Mouse (Mus musculus) liver, embryonic 14.5 days (tissue): ENCODE measurements around the gene Fhl2. TPM values are rescaled to one million over a fixed set of nuclear protein-coding genes. Genes with fewer than 3 reads are reported as not detected.

Experiments
- ATAC-seq: fragments of 200-750 bp; cut with Nextera tagmentation; 2 replicates; pipeline ENCODE4 v1.8.0; 2017; ENCODE audit warnings: moderate number of reproducible peaks, mild to moderate bottlenecking, moderate library complexity; ENCODE audit not compliant: insufficient read depth
- DNase-seq, 3 experiments: peaks; one replicate each; pipeline ENCODE4 v3.0.0-alpha.2; 2012 to 2013; ENCODE audit warnings: low read depth in 3 of 3, low spot score in 3 of 3
- H3K27ac ChIP-seq: fragments of 300-500 bp; sonication (generic); 2 replicates; pipeline ENCODE4 v1.5.1; 2014; ENCODE audit warnings: moderate library complexity, mild to moderate bottlenecking, control low read depth, inconsistent platforms
- H3K27me3 ChIP-seq: fragments of 300-500 bp; sonication (generic); 2 replicates; pipeline ENCODE4 v1.6.1; 2014; ENCODE audit warnings: mild to moderate bottlenecking, low read length, moderate library complexity; ENCODE audit not compliant: control insufficient read depth, insufficient read depth
- H3K36me3 ChIP-seq: fragments of 300-500 bp; sonication (generic); replicated peaks from 2 replicates; pipeline ENCODE4 v1.6.1; 2014; ENCODE audit warnings: low read depth; ENCODE audit not compliant: control insufficient read depth, insufficient read depth
- H3K4me1 ChIP-seq, 2 experiments: fragments of 200-500 bp in 1 of 2; fragments of 300-500 bp in 1 of 2; sonication (generic) in 1 of 2; replicated peaks; 2 replicates each; pipeline ENCODE4 v1.6.1; 2012 to 2014; ENCODE audit warnings: antibody characterized with exemption in 1 of 2, inconsistent platforms in 1 of 2, low read length in 1 of 2; ENCODE audit not compliant: control insufficient read depth in 2 of 2, insufficient read depth in 2 of 2
- H3K4me2 ChIP-seq: fragments of 300-500 bp; sonication (generic); 2 replicates; pipeline ENCODE4 v1.6.1; 2014; ENCODE audit warnings: low read depth, mild to moderate bottlenecking, control low read depth, moderate library complexity
- H3K4me3 ChIP-seq, 2 experiments: fragments of 200-500 bp in 1 of 2; fragments of 300-500 bp in 1 of 2; sonication (generic) in 1 of 2; 2 replicates each; pipeline ENCODE4 v1.5.1; 2012 to 2014; ENCODE audit warnings: low read depth in 2 of 2, low read length in 2 of 2, mild to moderate bottlenecking in 2 of 2, control low read depth in 1 of 2, inconsistent platforms in 1 of 2, moderate library complexity in 1 of 2; ENCODE audit not compliant: insufficient read depth in 1 of 2
- H3K9ac ChIP-seq: fragments of 300-500 bp; sonication (generic); replicated peaks from 2 replicates; pipeline ENCODE4 v1.6.1; 2014; ENCODE audit warnings: mild to moderate bottlenecking, control low read depth, moderate library complexity
- H3K9me3 ChIP-seq: fragments of 300-500 bp; sonication (generic); 2 replicates; pipeline ENCODE4 v1.6.1; 2016; ENCODE audit warnings: low read length, mixed read lengths; ENCODE audit not compliant: control insufficient read depth
- CTCF ChIP-seq: IDR thresholded peaks from 2 replicates; pipeline ENCODE4 v1.5.1; 2016; ENCODE audit warnings: antibody characterized with exemption, low read depth, control low read depth
- EP300 ChIP-seq: IDR thresholded peaks from 2 replicates; pipeline ENCODE4 v1.6.1; 2016; ENCODE audit warnings: antibody characterized with exemption, low read depth
- WGBS: fragments of 180-500 bp; shearing (Covaris S2); extraction: QIAGEN DNeasy Blood & Tissue Kit; methylation state at CpG from one replicate; pipeline ENCODE4 v1.1.7; 2014; ENCODE audit not compliant: insufficient replicate concordance; 5-methylcytosine and 5-hydroxymethylcytosine counted together
- polyA plus RNA-seq, 2 experiments: library from polyadenylated mRNA; depleted of rRNA in 1 of 2; stranded (reverse) in 1 of 2; unstranded in 1 of 2; fragments of >200 nt; fragmentation: Nextera tagmentation in 1 of 2; extraction: Ambion mirVana in 1 of 2; gene quantifications; 2 replicates each; pipeline versions ENCODE4 v1.2.1 to v1.2.3; 2012 to 2014

Fhl2 gene
- polyA plus RNA-seq, 2 experiments, result 2.3 to 2.9 TPM

DNA sequence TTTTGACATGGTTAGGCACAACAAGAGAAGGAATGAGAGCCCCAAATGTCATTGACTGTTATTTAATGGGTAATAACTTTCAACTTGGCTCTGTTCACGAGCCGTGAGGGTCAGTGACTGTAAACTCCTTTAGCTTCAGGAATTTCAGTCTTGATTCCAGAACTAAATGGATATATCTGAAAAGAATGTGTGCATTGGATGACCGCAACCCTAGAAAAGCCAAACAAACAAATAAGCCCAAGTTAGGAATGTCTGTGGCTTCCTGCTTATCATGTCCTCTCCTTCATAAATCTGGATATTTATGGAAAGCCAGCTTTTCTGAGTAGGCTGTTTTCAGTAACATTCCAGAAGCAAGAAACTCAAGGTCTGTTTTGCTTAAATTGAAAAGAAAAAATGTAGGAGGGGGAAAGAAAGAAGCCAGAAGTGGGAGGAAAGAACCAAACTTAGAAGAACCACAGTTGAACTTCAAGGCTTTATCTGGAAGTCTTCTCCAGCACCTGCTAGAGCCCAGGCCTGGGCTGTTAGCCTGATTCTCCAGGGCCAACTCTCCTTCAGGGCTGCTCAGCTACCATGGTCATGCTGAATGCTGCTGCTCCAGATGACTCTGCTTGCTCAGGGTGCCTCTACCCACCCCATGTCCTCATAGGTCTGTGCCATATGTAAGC, 21.4 kb upstream of the Fhl2 start:
- WGBS, result 70% methylated on average over 3 of the region's 3 CpGs
- ATAC-seq, result no peak

GRCm38 (mm10) chr1:43215601-43216000, 18.8 kb upstream of the Fhl2 start:
- no peak overlapping the region for H3K9ac ChIP-seq
- H3K27me3 ChIP-seq, result no peaks in the 10 kb centered on the region
- H3K4me3 ChIP-seq, result no peak overlapping the region
- H3K27ac ChIP-seq, result no peak overlapping the region
- no peaks in the 10 kb centered on the region for H3K4me1 ChIP-seq
- DNase-seq (no peak), ATAC-seq (no peak)
- H3K9me3 ChIP-seq, result no peaks in the 10 kb centered on the region
- TF ChIP-seq CTCF (no peak), EP300 (no peak)
- 68% methylated on average over 3 of the region's 3 CpGs for WGBS
- H3K36me3 ChIP-seq, result no peaks in the 10 kb centered on the region
- no peak overlapping the region for H3K4me2 ChIP-seq

More for the DNA sequence above, 21.4 kb upstream of the Fhl2 start:
- Histone ChIP-seq H3K4me1 (no peaks in the 10 kb centered on the region), H3K4me3 (no peak overlapping the region), H3K27me3 (no peaks in the 10 kb centered on the region), H3K9me3 (no peaks in the 10 kb centered on the region), H3K36me3 (no peaks in the 10 kb centered on the region), H3K27ac (no peak overlapping the region), H3K4me2 (no peak overlapping the region), H3K9ac (no peak overlapping the region)
- no peak for TF ChIP-seq EP300
- TF ChIP-seq CTCF, result no peak
- DNase-seq, result no peak

DNA sequence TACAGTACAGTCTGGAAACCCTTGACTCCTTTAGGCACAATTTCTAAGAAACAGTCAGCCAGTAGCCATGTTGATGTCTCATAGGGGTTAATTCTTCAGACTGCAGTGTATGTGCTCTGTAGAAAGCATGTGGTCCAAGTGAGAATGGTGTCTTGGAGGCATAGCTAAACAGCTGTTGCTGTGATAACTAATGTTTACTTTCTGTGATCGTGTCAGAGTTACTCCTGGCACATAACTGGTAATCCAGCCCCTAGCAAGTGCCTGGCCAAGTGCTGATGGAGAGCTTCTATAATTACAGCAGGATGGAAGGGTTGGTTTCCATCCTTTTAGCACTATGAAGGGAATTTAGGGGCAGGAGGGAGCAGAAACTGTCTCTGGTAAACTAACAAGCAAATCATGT, 14.5 kb upstream of the Fhl2 start:
- H3K27me3 ChIP-seq, result no peaks in the 10 kb centered on the region
- no peaks in the 10 kb centered on the region for H3K4me1 ChIP-seq
- no peak overlapping the region for H3K4me2 ChIP-seq
- ATAC-seq (no peak), DNase-seq (no peak)
- H3K27ac ChIP-seq, result no peak overlapping the region
- H3K9ac ChIP-seq, result no peak overlapping the region
- H3K9me3 ChIP-seq, result no peaks in the 10 kb centered on the region
- no peaks in the 10 kb centered on the region for H3K36me3 ChIP-seq
- H3K4me3 ChIP-seq, result no peak overlapping the region
- WGBS, result 30% methylated on average over 1 of the region's 1 CpGs
- TF ChIP-seq CTCF (no peak), EP300 (no peak)

DNA sequence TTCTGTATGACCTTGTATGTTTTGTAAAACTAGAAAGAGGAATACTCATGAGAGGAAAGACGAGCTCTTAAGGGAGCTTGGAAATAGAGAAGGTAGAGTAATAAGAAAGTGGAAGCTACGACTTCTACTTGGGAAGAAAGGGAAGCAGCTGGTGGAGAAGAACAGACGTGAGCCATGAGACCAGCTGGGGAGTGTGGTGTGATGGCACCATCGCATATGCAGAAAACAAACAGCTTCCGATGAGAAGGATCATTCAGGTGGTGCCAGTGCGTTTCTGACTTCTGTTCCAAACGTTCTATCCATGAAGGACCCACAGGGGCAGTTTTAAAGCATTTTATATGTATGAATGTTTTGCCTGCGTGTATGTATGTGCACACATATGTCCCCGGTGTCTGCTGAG, 13.5 kb upstream of the Fhl2 start:
- Histone ChIP-seq H3K36me3 (no peaks in the 10 kb centered on the region), H3K27ac (no peak overlapping the region), H3K4me3 (no peak overlapping the region), H3K9ac (no peak overlapping the region), H3K27me3 (no peaks in the 10 kb centered on the region), H3K4me1 (no peaks in the 10 kb centered on the region), H3K4me2 (no peak overlapping the region), H3K9me3 (no peaks in the 10 kb centered on the region)
- ATAC-seq (no peak), DNase-seq (no peak)
- WGBS, result 54% methylated on average over 9 of the region's 9 CpGs
- no peak for TF ChIP-seq CTCF
- TF ChIP-seq EP300, result no peak

DNA sequence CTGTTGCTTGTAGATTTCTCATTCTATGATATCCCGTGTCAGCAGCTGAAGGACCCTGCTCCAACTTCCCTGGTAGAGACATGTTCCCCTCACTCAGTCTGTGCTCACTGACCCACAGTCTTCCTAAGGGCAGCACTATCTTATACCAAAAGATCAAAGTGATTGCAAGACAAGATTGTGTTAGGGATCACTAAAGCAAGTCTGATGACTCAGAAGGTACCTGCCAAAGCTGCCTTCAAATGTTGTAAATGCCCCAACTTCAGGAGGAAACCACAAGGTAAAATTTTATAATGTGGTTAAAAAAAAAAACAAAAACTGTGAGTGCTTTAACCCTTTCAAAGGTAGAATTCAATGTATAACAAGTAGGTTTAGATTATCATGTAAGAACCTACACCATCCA, 10.4 kb upstream of the Fhl2 start:
- DNase-seq, result no peak
- Histone ChIP-seq H3K9me3 (no peaks in the 10 kb centered on the region), H3K27ac (no peak overlapping the region), H3K4me1 (no peaks in the 10 kb centered on the region), H3K9ac (no peak overlapping the region), H3K27me3 (no peaks in the 10 kb centered on the region), H3K4me3 (no peak overlapping the region), H3K4me2 (no peak overlapping the region), H3K36me3 (no peaks in the 10 kb centered on the region)
- WGBS, result 68% methylated on average over 1 of the region's 1 CpGs
- no peak for TF ChIP-seq CTCF
- TF ChIP-seq EP300, result no peak
- no peak for ATAC-seq
